Mouse (Mus musculus): ENCODE measurements at regions not wholly inside any gene's neighbourhood (a gene's known extent, or its start where the extent isn't known, plus 50 kb on each side); places are given as distances from the start of the nearest gene placed in this dataset.

GRCm38 (mm10) chr13:10449502-10449901 lies 88.9 kb upstream of the Chrm3 start:
- H3K9ac ChIP-seq (ENCODE audit: control insufficient read depth, low read depth, low read length, poor library complexity, severe bottlenecking): no peak overlapping the region
- H3K4me1 ChIP-seq (ENCODE audit: control insufficient read depth in 1 of 2, insufficient read depth in 2 of 2, low read length in 2 of 2): no peaks in the 10 kb centered on the region
- TF ChIP-seq GABPA (IDR thresholded peaks at IDR 0.05; ENCODE audit: low read depth, low read length) (no peak), MAFK (IDR thresholded peaks at IDR 0.05; ENCODE audit: borderline replicate concordance, low read depth, low read length) (no peak), CHD2 (IDR thresholded peaks at IDR 0.05; ENCODE audit: low read length) (no peak), ZMIZ1 (IDR thresholded peaks at IDR 0.05; ENCODE audit: low read depth, low read length) (no peak), SIN3A (IDR thresholded peaks at IDR 0.05; ENCODE audit: low read length) (no peak), ZKSCAN1 (IDR thresholded peaks at IDR 0.05; ENCODE audit: low read depth, low read length) (no peak), MYB (IDR thresholded peaks at IDR 0.05; ENCODE audit: low read depth, low read length) (no peak), ETS1 (IDR thresholded peaks at IDR 0.05; ENCODE audit: low read depth, low read length) (no peak), TCF12 (IDR thresholded peaks at IDR 0.05; ENCODE audit: low read depth, low read length) (no peak), ZC3H11A (IDR thresholded peaks at IDR 0.05; ENCODE audit: low read depth, low read length) (no peak), JUND (IDR thresholded peaks at IDR 0.05; ENCODE audit: low read depth, low read length) (no peak), HCFC1 (IDR thresholded peaks at IDR 0.05; ENCODE audit: low read depth, low read length) (no peak), ZNF384 (IDR thresholded peaks at IDR 0.05; ENCODE audit: low read depth, low read length) (no peak), E2F4 (IDR thresholded peaks at IDR 0.05; ENCODE audit: borderline replicate concordance, low read depth, low read length) (no peak), MYC (IDR thresholded peaks at IDR 0.05; ENCODE audit: low read depth, low read length) (no peak), ELF1 (IDR thresholded peaks at IDR 0.05; ENCODE audit: low read depth, low read length) (no peak), KAT2A (conservative IDR thresholded peaks at IDR 0.05; ENCODE audit: low read depth, low read length) (no peak), CHD1 (IDR thresholded peaks at IDR 0.05; ENCODE audit: low read depth, low read length) (no peak), CTCF (IDR thresholded peaks at IDR 0.05 in 2 of 3, conservative IDR thresholded peaks at IDR 0.05 in 1 of 3; ENCODE audit: control insufficient read depth in 1 of 3, insufficient read depth in 1 of 3, low read depth in 2 of 3, low read length in 3 of 3, poor library complexity in 1 of 3, severe bottlenecking in 1 of 3) (no peak), POLR2AphosphoS2 (IDR thresholded peaks at IDR 0.05; ENCODE audit: low read length) (no peak)
- no peaks in the 10 kb centered on the region for H3K36me3 ChIP-seq (ENCODE audit: control insufficient read depth in 1 of 2, insufficient read depth in 2 of 2, low read length in 2 of 2)
- DNase-seq (ENCODE audit: low read depth, low spot score): no peak
- H3K27ac ChIP-seq (ENCODE audit: control insufficient read depth, low read depth, low read length): no peak overlapping the region
- no peaks in the 10 kb centered on the region for H3K79me2 ChIP-seq (ENCODE audit: control insufficient read depth, insufficient read depth, low read length, poor library complexity)
- H3K9me3 ChIP-seq (replicated peaks; ENCODE audit: insufficient read depth, low read length): no peaks in the 10 kb centered on the region
- H3K27me3 ChIP-seq (ENCODE audit: control insufficient read depth in 1 of 2, insufficient read depth in 2 of 2, low read length in 2 of 2): no peaks in the 10 kb centered on the region; a peak in 1 of 4 replicates
- no peak overlapping the region for H3K4me3 ChIP-seq (ENCODE audit: control insufficient read depth in 1 of 2, insufficient read depth in 1 of 2, low read depth in 2 of 2, low read length in 2 of 2)

GRCm38 (mm10) chr13:10447806-10448205 lies 87.2 kb upstream of the Chrm3 start:
- Histone ChIP-seq H3K9me3 (replicated peaks; ENCODE audit: insufficient read depth, low read length) (no peaks in the 10 kb centered on the region), H3K4me3 (ENCODE audit: control insufficient read depth in 1 of 2, insufficient read depth in 1 of 2, low read depth in 2 of 2, low read length in 2 of 2) (no peak overlapping the region), H3K27ac (ENCODE audit: control insufficient read depth, low read depth, low read length) (no peak overlapping the region), H3K79me2 (ENCODE audit: control insufficient read depth, insufficient read depth, low read length, poor library complexity) (no peaks in the 10 kb centered on the region), H3K27me3 (ENCODE audit: control insufficient read depth in 1 of 2, insufficient read depth in 2 of 2, low read length in 2 of 2) (no peaks in the 10 kb centered on the region; a peak in 1 of 4 replicates), H3K4me1 (ENCODE audit: control insufficient read depth in 1 of 2, insufficient read depth in 2 of 2, low read length in 2 of 2) (no peaks in the 10 kb centered on the region), H3K36me3 (ENCODE audit: control insufficient read depth in 1 of 2, insufficient read depth in 2 of 2, low read length in 2 of 2) (no peaks in the 10 kb centered on the region), H3K9ac (ENCODE audit: control insufficient read depth, low read depth, low read length, poor library complexity, severe bottlenecking) (no peak overlapping the region)
- no peak for TF ChIP-seq USF2 (IDR thresholded peaks at IDR 0.05; ENCODE audit: borderline replicate concordance in 1 of 2, insufficient read depth in 1 of 2, low read depth in 1 of 2, low read length in 2 of 2)
- TF ChIP-seq CHD2 (IDR thresholded peaks at IDR 0.05; ENCODE audit: low read length): no peak
- TF ChIP-seq SMC3 (IDR thresholded peaks at IDR 0.05; ENCODE audit: low read depth, low read length): no peak
- no peak for TF ChIP-seq ZKSCAN1 (IDR thresholded peaks at IDR 0.05; ENCODE audit: low read depth, low read length)
- TF ChIP-seq ETS1 (IDR thresholded peaks at IDR 0.05; ENCODE audit: low read depth, low read length): no peak
- TF ChIP-seq NELFE (IDR thresholded peaks at IDR 0.05; ENCODE audit: low read depth, low read length): no peak
- TF ChIP-seq TAL1 (IDR thresholded peaks at IDR 0.05; ENCODE audit: low read length): no peak
- DNase-seq (ENCODE audit: low read depth, low spot score): no peak

Measured in MEL (cell line).